Mouse (Mus musculus): ENCODE data around the gene Tenm4. TPM values are rescaled to one million over a fixed set of nuclear protein-coding genes. Genes with fewer than 3 reads are reported as not detected.

The Tenm4 gene
- polyA plus RNA-seq, 1 experiment: 0.79 TPM

DNA sequence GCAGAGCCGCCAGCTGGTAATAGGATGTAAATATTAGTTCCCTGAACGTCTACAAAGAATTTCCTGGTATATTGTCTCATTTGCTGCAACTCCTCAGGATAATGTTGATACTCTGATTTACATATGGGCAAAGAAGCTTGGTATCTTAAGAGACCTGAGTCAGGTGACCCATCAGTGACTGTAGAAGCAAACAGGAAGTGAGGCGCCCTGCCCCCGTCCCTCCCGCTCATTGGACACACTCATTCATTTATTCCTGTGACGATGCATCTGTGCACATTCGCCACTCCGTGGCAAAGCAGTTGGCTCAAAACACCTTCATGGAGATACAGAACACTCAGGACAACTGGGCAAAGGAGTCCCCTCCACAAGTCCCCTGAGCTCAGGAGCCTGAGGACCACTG, 699.4 kb downstream of the Tenm4 start:
- WGBS: 69% methylated on average over 8 of the region's 8 CpGs
- TF ChIP-seq POLR2A (IDR thresholded peaks at IDR 0.05; ENCODE audit: low read depth, low read length) (no peak), CTCF (IDR thresholded peaks at IDR 0.05; ENCODE audit: extremely low read depth, insufficient read length, insufficient replicate concordance, low read depth, low read length) (no peak)

DNA sequence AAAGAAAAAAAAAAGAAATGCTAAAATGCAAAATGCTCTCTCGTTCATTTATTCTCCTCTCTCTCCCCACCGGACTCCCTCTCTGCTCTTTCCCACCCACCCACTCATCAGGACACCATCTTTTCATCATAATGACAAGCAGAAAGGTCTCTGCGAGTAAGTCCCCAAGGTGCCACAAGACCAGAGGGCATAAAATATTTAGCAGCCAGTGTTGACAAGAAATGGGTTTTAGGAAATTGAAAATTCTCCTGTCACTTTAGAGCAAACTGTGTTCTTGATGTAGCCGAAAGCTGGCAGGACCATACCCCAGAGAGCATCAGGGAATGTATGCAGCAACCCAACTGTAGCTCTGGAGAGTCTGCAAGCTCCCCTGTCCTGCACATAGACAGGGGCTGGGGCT, 700.0 kb downstream of the Tenm4 start:
- H3K4me1 ChIP-seq (ENCODE audit: control insufficient read depth, insufficient read depth, insufficient read length, low read length): no peaks in the 10 kb centered on the region
- WGBS: 85% methylated on average over 4 of the region's 4 CpGs
- no peaks in the 10 kb centered on the region for H3K36me3 ChIP-seq (ENCODE audit: control insufficient read depth, insufficient read depth, low read length)
- TF ChIP-seq CTCF (IDR thresholded peaks at IDR 0.05; ENCODE audit: extremely low read depth, insufficient read length, insufficient replicate concordance, low read depth, low read length) (no peak), POLR2A (IDR thresholded peaks at IDR 0.05; ENCODE audit: low read depth, low read length) (no peak)
- no peak overlapping the region for H3K27ac ChIP-seq (ENCODE audit: insufficient read depth, low read depth, low read length)
- H3K27me3 ChIP-seq (ENCODE audit: control insufficient read depth, insufficient read depth, low read length): no peaks in the 10 kb centered on the region; the same call in 1 of the 2 replicates
- H3K4me3 ChIP-seq (ENCODE audit: low read depth, low read length): no peak overlapping the region

More for the DNA sequence above, 699.4 kb downstream of the Tenm4 start:
- H3K4me3 ChIP-seq (ENCODE audit: low read depth, low read length): no peak overlapping the region
- H3K27ac ChIP-seq (ENCODE audit: insufficient read depth, low read depth, low read length): no peak overlapping the region
- H3K36me3 ChIP-seq (ENCODE audit: control insufficient read depth, insufficient read depth, low read length): no peaks in the 10 kb centered on the region
- H3K4me1 ChIP-seq (ENCODE audit: control insufficient read depth, insufficient read depth, insufficient read length, low read length): no peaks in the 10 kb centered on the region
- H3K27me3 ChIP-seq (ENCODE audit: control insufficient read depth, insufficient read depth, low read length): no peaks in the 10 kb centered on the region; the same call in 1 of the 2 replicates

DNA sequence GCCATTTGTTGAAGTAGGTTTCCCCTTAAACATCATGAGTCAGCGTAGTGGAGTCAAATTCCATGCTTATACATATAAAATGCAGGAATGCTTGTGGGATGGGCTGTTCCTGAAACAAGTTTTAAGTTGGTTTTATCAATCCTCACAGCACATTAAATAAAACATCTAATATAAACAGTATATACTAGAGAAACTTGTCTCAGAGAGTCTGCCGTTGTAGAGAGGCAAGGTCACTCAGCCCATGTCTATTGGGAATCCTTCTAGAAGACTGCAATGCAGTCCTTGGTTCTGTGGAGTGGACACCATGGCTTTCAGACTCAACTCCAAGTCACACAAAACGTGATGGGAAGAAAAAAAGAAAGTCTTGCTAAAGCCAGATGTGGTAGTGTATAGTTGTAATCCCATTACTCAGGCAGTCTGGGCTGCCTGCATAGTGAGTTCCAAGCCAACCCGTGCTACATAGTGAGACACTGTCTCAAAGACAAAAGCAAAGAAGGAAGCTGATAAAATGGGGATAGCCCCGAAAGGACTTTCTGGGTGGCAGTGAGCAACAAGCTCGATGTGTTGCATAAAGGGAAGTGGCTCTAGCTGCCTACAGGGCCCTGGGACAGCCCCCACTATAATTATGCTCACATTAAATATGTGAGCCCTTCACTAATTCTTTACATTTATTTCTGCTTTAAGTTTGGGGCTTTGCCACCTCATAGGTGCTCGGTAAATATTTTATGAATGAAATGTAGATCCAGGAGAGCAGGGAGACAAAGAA, 707.6 kb downstream of the Tenm4 start:
- 68% methylated on average over 7 of the region's 7 CpGs for WGBS
- no peak for TF ChIP-seq POLR2A (IDR thresholded peaks at IDR 0.05; ENCODE audit: low read depth, low read length)
- no peak for TF ChIP-seq CTCF (IDR thresholded peaks at IDR 0.05; ENCODE audit: extremely low read depth, insufficient read length, insufficient replicate concordance, low read depth, low read length)

DNA sequence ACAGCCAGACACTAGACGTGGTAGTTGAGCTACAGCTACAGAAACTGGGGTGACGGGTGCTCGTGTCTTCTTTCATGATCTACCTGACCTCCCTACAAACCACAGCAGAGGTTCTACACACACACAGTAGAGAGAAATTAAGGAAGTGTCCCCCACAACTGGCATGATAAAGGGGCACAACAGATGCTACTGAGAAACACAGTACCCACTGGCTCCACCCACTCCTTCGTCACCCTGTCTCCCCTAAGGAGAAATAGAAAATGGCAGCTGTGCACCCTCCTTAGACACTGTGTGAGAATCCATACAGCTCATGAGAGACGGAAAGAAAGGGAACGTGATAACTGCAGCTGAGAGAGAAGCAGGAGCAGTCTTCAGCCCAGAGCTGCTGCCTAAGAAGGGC, 708.5 kb downstream of the Tenm4 start:
- H3K36me3 ChIP-seq (ENCODE audit: control insufficient read depth, insufficient read depth, low read length): no peaks in the 10 kb centered on the region
- H3K4me3 ChIP-seq (ENCODE audit: low read depth, low read length): no peak overlapping the region
- no peaks in the 10 kb centered on the region for H3K4me1 ChIP-seq (ENCODE audit: control insufficient read depth, insufficient read depth, insufficient read length, low read length)
- 82% methylated on average over 6 of the region's 6 CpGs for WGBS
- TF ChIP-seq CTCF (IDR thresholded peaks at IDR 0.05; ENCODE audit: extremely low read depth, insufficient read length, insufficient replicate concordance, low read depth, low read length): no peak
- TF ChIP-seq POLR2A (IDR thresholded peaks at IDR 0.05; ENCODE audit: low read depth, low read length): no peak
- H3K27me3 ChIP-seq (ENCODE audit: control insufficient read depth, insufficient read depth, low read length): no peaks in the 10 kb centered on the region; the same call in 1 of the 2 replicates
- no peak overlapping the region for H3K27ac ChIP-seq (ENCODE audit: insufficient read depth, low read depth, low read length)

More for the DNA sequence above, 707.6 kb downstream of the Tenm4 start:
- Histone ChIP-seq H3K27me3 (ENCODE audit: control insufficient read depth, insufficient read depth, low read length) (no peaks in the 10 kb centered on the region; the same call in 1 of the 2 replicates), H3K36me3 (ENCODE audit: control insufficient read depth, insufficient read depth, low read length) (no peaks in the 10 kb centered on the region), H3K4me3 (ENCODE audit: low read depth, low read length) (no peak overlapping the region), H3K4me1 (ENCODE audit: control insufficient read depth, insufficient read depth, insufficient read length, low read length) (no peaks in the 10 kb centered on the region), H3K27ac (ENCODE audit: insufficient read depth, low read depth, low read length) (no peak overlapping the region)

DNA sequence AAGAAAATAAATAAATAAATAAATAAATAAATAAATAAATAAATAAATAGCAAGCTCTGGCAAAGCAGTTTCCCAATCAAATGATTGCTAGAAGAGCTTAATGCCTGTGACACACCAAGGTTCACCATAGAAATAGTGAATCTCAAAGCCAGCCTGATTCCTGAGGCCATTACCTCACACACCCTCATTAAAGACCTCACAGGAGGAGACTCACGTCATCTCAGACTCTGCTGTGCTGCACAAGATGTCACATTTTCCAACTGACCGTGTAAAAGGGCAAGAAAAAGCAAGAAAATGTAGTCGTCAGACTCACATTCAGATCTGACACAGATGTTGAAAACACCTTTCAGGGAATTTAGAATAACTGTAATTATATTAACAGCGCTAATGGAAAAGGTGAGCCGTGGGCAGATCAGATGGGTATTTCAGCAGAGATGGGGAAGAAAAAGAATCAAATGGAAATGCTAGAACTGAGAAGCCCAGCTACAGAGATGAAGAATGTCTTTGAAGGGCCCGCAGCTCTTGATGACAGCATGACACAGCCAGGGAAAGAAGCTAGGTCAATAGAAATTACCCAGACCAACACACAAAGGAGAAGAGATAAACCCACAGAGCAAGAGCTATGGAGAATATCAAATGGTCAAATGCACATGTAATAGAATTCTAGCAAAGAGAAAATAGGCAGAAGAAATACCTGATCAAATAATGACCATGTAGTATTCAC, 709.3 kb downstream of the Tenm4 start:
- H3K4me1 ChIP-seq (ENCODE audit: control insufficient read depth, insufficient read depth, insufficient read length, low read length): no peaks in the 10 kb centered on the region
- no peak overlapping the region for H3K4me3 ChIP-seq (ENCODE audit: low read depth, low read length)
- H3K36me3 ChIP-seq (ENCODE audit: control insufficient read depth, insufficient read depth, low read length): no peaks in the 10 kb centered on the region
- no peak overlapping the region for H3K27ac ChIP-seq (ENCODE audit: insufficient read depth, low read depth, low read length)
- 86% methylated on average over 6 of the region's 6 CpGs for WGBS
- TF ChIP-seq POLR2A (IDR thresholded peaks at IDR 0.05; ENCODE audit: low read depth, low read length) (no peak), CTCF (IDR thresholded peaks at IDR 0.05; ENCODE audit: extremely low read depth, insufficient read length, insufficient replicate concordance, low read depth, low read length) (no peak)
- no peaks in the 10 kb centered on the region; the same call in 1 of the 2 replicates for H3K27me3 ChIP-seq (ENCODE audit: control insufficient read depth, insufficient read depth, low read length)

DNA sequence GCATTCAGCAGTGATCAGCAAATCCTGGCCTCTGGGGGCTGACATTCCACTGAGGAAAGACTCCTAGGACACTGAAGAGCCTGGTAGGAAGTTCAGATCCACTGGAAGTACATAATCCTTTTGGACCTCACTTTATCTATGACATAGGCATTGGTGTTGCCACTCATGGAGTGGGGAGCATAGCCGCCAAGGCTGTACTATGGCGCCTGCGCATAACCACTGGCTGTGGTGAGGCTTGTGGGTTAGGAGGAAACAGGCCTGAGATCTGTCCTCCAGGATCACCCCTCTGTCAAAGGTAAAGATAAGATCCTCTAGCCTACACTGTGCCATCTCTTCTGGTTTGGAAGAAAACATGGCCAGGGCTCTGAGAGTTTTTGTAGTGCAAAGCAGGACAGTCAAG, 712.3 kb downstream of the Tenm4 start:
- Histone ChIP-seq H3K4me3 (ENCODE audit: low read depth, low read length) (no peak overlapping the region), H3K27me3 (ENCODE audit: control insufficient read depth, insufficient read depth, low read length) (no peaks in the 10 kb centered on the region), H3K4me1 (ENCODE audit: control insufficient read depth, insufficient read depth, insufficient read length, low read length) (no peaks in the 10 kb centered on the region), H3K27ac (ENCODE audit: insufficient read depth, low read depth, low read length) (no peak overlapping the region), H3K36me3 (ENCODE audit: control insufficient read depth, insufficient read depth, low read length) (no peaks in the 10 kb centered on the region)
- 90% methylated on average over 3 of the region's 3 CpGs for WGBS
- no peak for TF ChIP-seq POLR2A (IDR thresholded peaks at IDR 0.05; ENCODE audit: low read depth, low read length)
- TF ChIP-seq CTCF (IDR thresholded peaks at IDR 0.05; ENCODE audit: extremely low read depth, insufficient read length, insufficient replicate concordance, low read depth, low read length): no peak

DNA sequence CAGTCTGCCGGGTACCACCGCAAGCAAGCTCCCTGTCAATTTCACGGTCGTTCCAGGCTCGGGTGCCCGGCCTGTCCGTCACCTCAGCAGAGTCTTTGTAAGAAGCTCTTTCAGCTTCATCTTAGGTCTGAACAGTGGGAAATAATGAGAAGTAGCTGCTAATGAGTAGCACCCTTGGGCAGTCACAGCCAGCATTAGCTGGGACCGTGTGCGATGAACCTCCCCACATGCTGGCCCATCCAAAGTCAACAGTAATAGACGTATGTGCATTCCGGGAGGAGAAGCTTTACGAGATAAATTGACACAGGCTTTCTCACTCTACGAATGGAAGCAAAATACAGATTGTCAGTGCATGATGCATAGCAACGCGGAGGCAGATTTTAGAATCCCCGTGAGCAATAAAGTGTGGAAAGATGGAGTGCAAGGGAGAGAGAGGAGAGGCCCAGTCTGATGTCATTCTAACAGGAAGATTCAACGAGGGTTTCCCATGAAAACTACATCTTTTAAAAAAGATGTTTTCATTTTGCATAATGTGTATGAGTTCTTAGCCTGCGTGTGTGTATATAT, 716.1 kb downstream of the Tenm4 start:
- no peaks in the 10 kb centered on the region for H3K36me3 ChIP-seq (ENCODE audit: control insufficient read depth, insufficient read depth, low read length)
- TF ChIP-seq POLR2A (IDR thresholded peaks at IDR 0.05; ENCODE audit: low read depth, low read length): no peak
- no peak for TF ChIP-seq CTCF (IDR thresholded peaks at IDR 0.05; ENCODE audit: extremely low read depth, insufficient read length, insufficient replicate concordance, low read depth, low read length)
- H3K4me3 ChIP-seq (ENCODE audit: low read depth, low read length): no peak overlapping the region
- H3K27me3 ChIP-seq (ENCODE audit: control insufficient read depth, insufficient read depth, low read length): no peaks in the 10 kb centered on the region
- WGBS: 87% methylated on average over 18 of the region's 18 CpGs
- no peak overlapping the region for H3K27ac ChIP-seq (ENCODE audit: insufficient read depth, low read depth, low read length)
- no peaks in the 10 kb centered on the region for H3K4me1 ChIP-seq (ENCODE audit: control insufficient read depth, insufficient read depth, insufficient read length, low read length)
